ENCODE assay signal across 8 mouse cellular contexts in genomic region chr3:107273820-107274219, GRCm38 (mm10). TPM values are rescaled to one million over a fixed set of nuclear protein-coding genes. Genes with fewer than 3 reads are reported as not detected.
DNase-seq lines count a peak whose midpoint lies in the region; ATAC-seq and TF ChIP-seq lines count a peak whose summit lies in the region.

No protein-coding gene starts in this region.

- no peak for TF ChIP-seq POLR2A in bone marrow macrophage, adult 2 months (IDR thresholded peaks at IDR 0.05; ENCODE audit: borderline replicate concordance, low read depth, low read length)

- no peak overlapping the region for H3K27ac ChIP-seq in bone marrow macrophage, adult 2 months (ENCODE audit: insufficient read depth, low read depth, low read length)

- intact Hi-C loops in heart, postnatal 10 days (cut with DNase I), result loop anchor here (1.0 to 2.0 kb wide), 4 partner anchors 41 to 193 kb away; no protein-coding TSS in a partner anchor

- peak; percentile 51 to 61 for DNase-seq in CD8-positive naive resting alpha-beta T cell, adult 2 months (ENCODE audit: low read depth in 2 of 2, low spot score in 2 of 2)
- DNase-seq in heart, postnatal 10 days, result peak; percentile 68 to 82
- DNase-seq in layer of hippocampus, adult 11-12 months (ENCODE audit: low spot score), result peak; percentile 75
- peak; percentile 40 to 59 for DNase-seq in lung, adult 18-20 months
- peak; percentile 75 for DNase-seq in testis, postnatal 10 days (ENCODE audit: low spot score)

- no peak overlapping the region for H3K4me3 ChIP-seq in bone marrow macrophage, adult 2 months (ENCODE audit: insufficient read depth, low read length)

- peaks cover 4% of the 10 kb centered on the region; the same call in 1 of the 2 replicates for H3K4me1 ChIP-seq in bone marrow macrophage, adult 2 months (ENCODE audit: control insufficient read depth, insufficient read depth, low read length)

- peak; percentile 76 for ATAC-seq in erythroblast, adult 5-6 weeks (replicated peaks; ENCODE audit: low FRiP score, poor library complexity, severe bottlenecking)
- ATAC-seq in neutrophil, adult 5-6 weeks (ENCODE audit: extremely low read depth, insufficient number of reproducible peaks, low FRiP score, poor library complexity, severe bottlenecking), result peak; percentile 79

- TF ChIP-seq CTCF in bone marrow macrophage, adult 2 months (IDR thresholded peaks at IDR 0.05; ENCODE audit: low read depth, low read length), result peak; percentile 85

RNA-seq across cellular contexts. Expression of gene Lamtor5, which starts 4.8 kb away (rescaled TPM):
- 130 and 131 TPM in 2 replicates for polyA plus RNA-seq in bone marrow macrophage, adult 2 months (2012; ENCODE audit: insufficient read depth, insufficient read length, missing spikeins)
- 38.2 and 42.8 TPM in 2 replicates for total RNA-seq in erythroblast, adult 5-6 weeks (2015; ENCODE audit: low replicate concordance)
- 12.1 and 16.7 TPM in 2 replicates for total RNA-seq in erythroblast, adult 5-6 weeks (2017; ENCODE audit: low replicate concordance)
- 10 to 100 TPM; 74.0 to 74.6 TPM for total RNA-seq in heart, postnatal 10 days (2021)
- total RNA-seq in neutrophil, adult 5-6 weeks (2017), result 35.0 and 35.3 TPM in 2 replicates

RNA-seq across cellular contexts. Expression of gene Slc16a4, which starts 17.2 kb away (rescaled TPM):
- not detected in 2 replicates for polyA plus RNA-seq in bone marrow macrophage, adult 2 months (2012; ENCODE audit: insufficient read depth, insufficient read length, missing spikeins)
- not detected in 2 replicates for total RNA-seq in erythroblast, adult 5-6 weeks (2015; ENCODE audit: low replicate concordance)
- 0.43 TPM in 1 of 2 replicates, not detected in the other for total RNA-seq in erythroblast, adult 5-6 weeks (2017; ENCODE audit: low replicate concordance)
- total RNA-seq in heart, postnatal 10 days (2021), result under 1 TPM; 0.45 to 0.48 TPM
- 0.49 TPM in 1 of 2 replicates, not detected in the other for total RNA-seq in neutrophil, adult 5-6 weeks (2017)

RNA-seq across cellular contexts. Expression of gene Prok1, which starts 34.3 kb away (rescaled TPM):
- polyA plus RNA-seq in bone marrow macrophage, adult 2 months (2012; ENCODE audit: insufficient read depth, insufficient read length, missing spikeins), result not detected in 2 replicates
- not detected in 2 replicates for total RNA-seq in erythroblast, adult 5-6 weeks (2015; ENCODE audit: low replicate concordance)
- not detected in 2 replicates for total RNA-seq in erythroblast, adult 5-6 weeks (2017; ENCODE audit: low replicate concordance)
- not detected for total RNA-seq in heart, postnatal 10 days (2021)
- 0.25 TPM in 1 of 2 replicates, not detected in the other for total RNA-seq in neutrophil, adult 5-6 weeks (2017)

RNA-seq across cellular contexts. Expression of gene A630076J17Rik, which starts 43.4 kb away (rescaled TPM):
- not detected in 2 replicates for polyA plus RNA-seq in bone marrow macrophage, adult 2 months (2012; ENCODE audit: insufficient read depth, insufficient read length, missing spikeins)
- total RNA-seq in erythroblast, adult 5-6 weeks (2015; ENCODE audit: low replicate concordance), result not detected in 2 replicates
- total RNA-seq in erythroblast, adult 5-6 weeks (2017; ENCODE audit: low replicate concordance), result 0.42 TPM in 1 of 2 replicates, not detected in the other
- total RNA-seq in heart, postnatal 10 days (2021), result not detected
- not detected in 2 replicates for total RNA-seq in neutrophil, adult 5-6 weeks (2017)

RNA-seq across cellular contexts. Expression of gene Cym, which starts 52.3 kb away (rescaled TPM):
- not detected in 2 replicates for polyA plus RNA-seq in bone marrow macrophage, adult 2 months (2012; ENCODE audit: insufficient read depth, insufficient read length, missing spikeins)
- not detected in 2 replicates for total RNA-seq in erythroblast, adult 5-6 weeks (2015; ENCODE audit: low replicate concordance)
- total RNA-seq in erythroblast, adult 5-6 weeks (2017; ENCODE audit: low replicate concordance), result not detected in 2 replicates
- total RNA-seq in heart, postnatal 10 days (2021), result not detected
- not detected in 2 replicates for total RNA-seq in neutrophil, adult 5-6 weeks (2017)
